Mouse (Mus musculus) CD8-positive naive resting alpha-beta T cell, adult 57 days (primary cell): ENCODE measurements around the gene Usp44. TPM values are rescaled to one million over a fixed set of nuclear protein-coding genes. Genes with fewer than 3 reads are reported as not detected.

Source experiments
- total RNA-seq: library from RNA; stranded (reverse); gene quantifications from one replicate; pipeline ENCODE4 v1.2.4, GENCODE M21; 2023

Usp44 gene
- not detected for total RNA-seq

GRCm38 (mm10) chr10:93830931-93831729 is at the start of gene Usp44:
Usp44 (plus strand) TSS chr10:93831555.

GRCm38 (mm10) chr10:93897043-93897646 is 65.8 kb downstream of the Usp44 start, which contains the start of gene Metap2:
Metap2 (minus strand) TSS chr10:93897093.

Other genes starting within 250 kb of the Usp44 start
- 23.8 TPM for gene Snrpf, start 241.8 kb upstream of the Usp44 start, total RNA-seq
- not detected for gene Ntn4, start 190.9 kb upstream of the Usp44 start, total RNA-seq
- gene Metap2, start 65.5 kb downstream of the Usp44 start, total RNA-seq, result 127 TPM
- gene Vezt, start 204.3 kb downstream of the Usp44 start, total RNA-seq, result 20.7 TPM
- 5.1 TPM for gene Fgd6, start 204.4 kb downstream of the Usp44 start, total RNA-seq